Mouse (Mus musculus): ENCODE measurements around the gene Ddx43. TPM values are rescaled to one million over a fixed set of nuclear protein-coding genes. Genes with fewer than 3 reads are reported as not detected.
"Not testable (repeated sequence)": the region's sequence is repeated elsewhere in the genome, so short reads cannot be mapped to it uniquely, and the experiment has no call there.

Ddx43 gene
- 0.16 and 0.17 TPM in 2 replicates for polyA plus RNA-seq (2015; fragmentation: Nextera tagmentation; extraction: Ambion mirVana)

- WGBS, result 3% methylated on average over 85 of the region's 93 CpGs
- peak; percentile 78 for ATAC-seq (ENCODE audit: borderline replicate concordance, extremely low read depth, low FRiP score, low TSS enrichment)
- H3K27me3 ChIP-seq, result peaks cover 54% of the 10 kb centered on the region
Observed at GRCm38 (mm10) chr9:78395630-78396351, at the start of gene Ddx43. TSS of gene Ddx43 (plus strand) at chr9:78395777.

GRCm38 (mm10) chr9:78347004-78347403 is 48.6 kb upstream of the Ddx43 start:
- H3K27ac ChIP-seq, result no peak overlapping the region
- H3K4me3 ChIP-seq, result no peak overlapping the region
- ATAC-seq (ENCODE audit: borderline replicate concordance, extremely low read depth, low FRiP score, low TSS enrichment), result peak; percentile 66; the same call in 1 of the 2 replicates
- no peaks in the 10 kb centered on the region for H3K36me3 ChIP-seq
- no peak overlapping the region for H3K4me2 ChIP-seq
- no peaks in the 10 kb centered on the region for H3K9me3 ChIP-seq
- H3K9ac ChIP-seq, result no peak overlapping the region
- 48% methylated on average over 3 of the region's 3 CpGs for WGBS
- H3K4me1 ChIP-seq, result no peaks in the 10 kb centered on the region
- H3K27me3 ChIP-seq, result no peaks in the 10 kb centered on the region

More at GRCm38 (mm10) chr9:78395630-78396351, at the start of gene Ddx43:
- Histone ChIP-seq H3K36me3 (no peaks in the 10 kb centered on the region), H3K9me3 (no peaks in the 10 kb centered on the region), H3K4me3 (peak within 1 kb of the TSS; percentile 36), H3K4me1 (peaks cover 7% of the 10 kb centered on the region; the same call in 1 of the 2 replicates), H3K27ac (no peak within 1 kb of the TSS), H3K4me2 (peak within 1 kb of the TSS; percentile 61), H3K9ac (no peak within 1 kb of the TSS)

GRCm38 (mm10) chr9:78348206-78349004 is 47.2 kb upstream of the Ddx43 start:
- not testable (repeated sequence) for H3K4me3 ChIP-seq; ATAC-seq (ENCODE audit: borderline replicate concordance, extremely low read depth, low FRiP score, low TSS enrichment); H3K27ac ChIP-seq; H3K36me3 ChIP-seq; H3K9ac ChIP-seq; H3K27me3 ChIP-seq; H3K4me1 ChIP-seq; H3K4me2 ChIP-seq; H3K9me3 ChIP-seq
- WGBS, result 55% methylated on average over 6 of the region's 6 CpGs

DNA sequence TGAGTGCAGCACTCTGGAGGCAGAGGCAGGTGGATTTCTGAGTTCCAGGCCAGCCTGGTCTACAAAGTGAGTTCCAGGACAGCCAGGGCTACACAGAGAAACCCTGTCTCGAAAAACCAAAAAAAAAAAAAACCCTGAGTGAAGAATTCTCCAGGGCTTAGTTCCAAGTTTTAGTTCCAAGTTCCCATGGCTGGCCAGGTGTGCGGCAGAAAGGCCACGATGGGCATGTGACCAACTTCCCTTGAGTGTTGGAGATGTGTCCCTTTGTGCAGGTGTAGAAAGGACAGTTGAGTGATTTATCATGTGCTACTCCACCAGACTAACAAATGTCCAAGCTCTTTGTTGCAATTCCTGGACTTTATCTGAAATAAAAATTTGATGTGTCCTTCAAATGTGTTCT is 46.4 kb upstream of the Ddx43 start:
- H3K9ac ChIP-seq; H3K4me1 ChIP-seq; ATAC-seq (ENCODE audit: borderline replicate concordance, extremely low read depth, low FRiP score, low TSS enrichment); H3K36me3 ChIP-seq; H3K9me3 ChIP-seq; H3K4me3 ChIP-seq; H3K4me2 ChIP-seq; H3K27me3 ChIP-seq; H3K27ac ChIP-seq: not testable (repeated sequence)
- 68% methylated on average over 3 of the region's 3 CpGs for WGBS

- not testable (repeated sequence) for ATAC-seq (ENCODE audit: borderline replicate concordance, extremely low read depth, low FRiP score, low TSS enrichment)
Observed at GRCm38 (mm10) chr9:78350007-78350406, 45.6 kb upstream of the Ddx43 start.

DNA sequence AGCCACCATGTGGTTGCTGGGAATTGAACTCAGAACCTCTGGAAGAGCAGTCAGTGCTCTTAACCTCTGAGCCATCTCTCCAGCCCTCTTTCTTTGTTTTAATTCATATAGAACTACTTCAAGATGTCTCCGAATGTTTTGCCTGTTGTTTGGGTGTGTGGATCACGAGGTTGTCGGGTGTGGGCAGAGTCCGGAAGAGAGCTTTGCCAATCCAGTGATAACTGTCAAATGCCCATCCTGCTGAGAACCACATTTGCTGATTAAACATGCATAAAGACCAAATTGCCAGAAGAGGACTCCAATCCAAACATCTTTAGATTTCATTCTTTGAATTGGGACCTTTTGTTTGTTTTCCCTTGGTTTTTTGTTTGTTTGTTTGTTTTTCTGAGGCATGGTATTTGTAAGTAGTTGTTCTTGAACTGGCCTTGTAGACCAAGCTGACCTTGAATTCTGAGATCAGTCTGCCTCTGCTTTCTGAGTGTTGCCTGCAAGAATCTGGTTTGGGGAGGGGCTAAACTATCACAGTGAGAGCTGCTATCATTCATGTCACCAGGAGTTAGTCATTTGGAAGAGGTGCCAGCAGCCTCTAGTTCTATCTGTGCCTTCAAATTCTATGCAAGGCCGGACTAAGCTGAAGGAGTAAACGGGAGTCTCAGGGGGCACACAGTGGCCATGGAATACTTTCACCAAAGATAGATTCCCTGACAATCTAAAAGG is 43.9 kb upstream of the Ddx43 start:
- no peak for ATAC-seq (ENCODE audit: borderline replicate concordance, extremely low read depth, low FRiP score, low TSS enrichment)
- Histone ChIP-seq H3K9me3 (no peaks in the 10 kb centered on the region), H3K4me1 (no peaks in the 10 kb centered on the region), H3K27ac (no peak overlapping the region), H3K4me3 (no peak overlapping the region), H3K9ac (no peak overlapping the region), H3K36me3 (no peaks in the 10 kb centered on the region), H3K4me2 (no peak overlapping the region), H3K27me3 (no peaks in the 10 kb centered on the region)
- 68% methylated on average over 6 of the region's 6 CpGs for WGBS

More at GRCm38 (mm10) chr9:78350007-78350406, 45.6 kb upstream of the Ddx43 start:
- not testable (repeated sequence) for H3K4me1 ChIP-seq, H3K27me3 ChIP-seq, H3K9me3 ChIP-seq, H3K36me3 ChIP-seq, H3K4me3 ChIP-seq, H3K27ac ChIP-seq, H3K4me2 ChIP-seq, H3K9ac ChIP-seq

DNA sequence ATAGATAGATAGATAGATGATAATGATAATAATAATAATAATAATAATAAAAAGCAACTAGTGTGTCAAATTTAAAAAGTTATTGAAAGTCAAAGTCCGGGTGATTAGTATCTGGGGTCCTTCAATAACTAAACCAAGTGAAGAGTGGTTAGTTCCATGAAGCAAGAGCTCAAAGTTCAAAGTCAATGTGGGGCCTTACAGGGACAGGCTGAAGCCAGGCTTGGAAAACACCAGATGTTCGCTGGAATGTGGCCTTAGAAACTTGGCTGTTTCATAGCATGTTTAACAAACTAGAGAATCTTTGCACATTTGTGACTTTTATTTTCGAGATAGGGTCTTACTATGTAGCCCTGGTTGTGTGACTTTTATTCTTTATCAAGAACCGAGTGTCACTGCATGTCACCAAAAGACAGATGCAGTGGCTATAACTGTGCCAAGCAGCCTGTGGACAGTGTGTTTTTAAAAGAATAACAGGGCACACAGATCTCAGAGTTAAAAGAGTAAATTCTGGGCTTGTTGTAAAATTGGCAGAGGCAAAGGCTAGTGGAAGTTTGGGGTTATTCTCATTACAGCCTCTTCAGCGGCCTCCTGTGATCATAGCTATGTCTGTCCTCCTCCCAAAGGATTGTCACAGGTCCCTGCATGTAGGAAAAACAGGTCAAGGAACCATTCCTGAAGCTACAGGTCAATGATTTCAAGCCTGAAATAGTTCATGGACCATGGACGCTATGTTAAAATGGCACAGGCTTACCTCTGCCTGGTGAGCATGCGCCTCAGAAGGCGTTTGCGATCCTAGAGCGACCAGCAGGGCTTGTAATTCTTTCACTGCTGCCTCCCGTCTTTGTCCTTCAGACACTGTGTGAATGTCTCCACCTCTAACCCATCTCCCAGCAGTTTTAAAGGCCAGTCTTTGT is 40.7 kb upstream of the Ddx43 start:
- no peak overlapping the region for H3K4me2 ChIP-seq
- WGBS, result 72% methylated on average over 11 of the region's 11 CpGs
- no peak overlapping the region for H3K9ac ChIP-seq
- H3K4me1 ChIP-seq, result no peaks in the 10 kb centered on the region
- H3K27me3 ChIP-seq, result no peaks in the 10 kb centered on the region
- no peak overlapping the region for H3K4me3 ChIP-seq
- no peak for ATAC-seq (ENCODE audit: borderline replicate concordance, extremely low read depth, low FRiP score, low TSS enrichment)
- H3K36me3 ChIP-seq, result no peaks in the 10 kb centered on the region
- H3K9me3 ChIP-seq, result no peaks in the 10 kb centered on the region
- no peak overlapping the region for H3K27ac ChIP-seq

- WGBS, result 85% methylated on average over 8 of the region's 8 CpGs
- H3K4me1 ChIP-seq, result no peaks in the 10 kb centered on the region
- ATAC-seq (ENCODE audit: borderline replicate concordance, extremely low read depth, low FRiP score, low TSS enrichment), result no peak
- no peak within 1 kb of the TSS for H3K9ac ChIP-seq
- no peak within 1 kb of the TSS for H3K27ac ChIP-seq
- H3K36me3 ChIP-seq, result no peaks in the 10 kb centered on the region
- no peaks in the 10 kb centered on the region for H3K9me3 ChIP-seq
- no peaks in the 10 kb centered on the region for H3K27me3 ChIP-seq
- H3K4me3 ChIP-seq, result no peak within 1 kb of the TSS
- H3K4me2 ChIP-seq, result no peak within 1 kb of the TSS
Observed at GRCm38 (mm10) chr9:78355611-78356010, 40.0 kb upstream of the Ddx43 start, which contains the start of gene Gsta2. TSS of gene Gsta2 (minus strand) at chr9:78355788.

DNA sequence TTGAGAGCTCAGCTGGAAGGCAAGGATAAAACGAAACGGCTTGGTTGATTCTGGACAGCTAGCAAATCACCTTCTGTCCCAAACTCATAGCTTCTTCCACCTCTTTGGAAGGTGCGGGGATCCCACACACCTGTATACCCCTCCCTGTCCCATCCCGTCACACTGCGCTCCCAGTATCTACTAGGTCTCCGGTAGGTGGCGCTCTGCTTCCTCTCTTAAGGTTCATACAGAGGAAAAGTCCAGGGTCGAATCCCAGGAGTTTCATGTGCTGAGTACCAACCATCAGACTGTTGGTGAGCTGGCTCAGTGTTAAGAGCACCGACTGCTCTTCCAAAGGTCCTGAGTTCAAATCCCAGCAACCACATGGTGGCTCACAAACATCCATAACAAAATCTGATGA is 37.5 kb upstream of the Ddx43 start:
- Histone ChIP-seq H3K4me2 (no peak overlapping the region), H3K27me3 (no peaks in the 10 kb centered on the region), H3K27ac (no peak overlapping the region), H3K9ac (no peak overlapping the region), H3K4me3 (no peak overlapping the region), H3K36me3 (no peaks in the 10 kb centered on the region), H3K9me3 (no peaks in the 10 kb centered on the region), H3K4me1 (peaks cover 3% of the 10 kb centered on the region; the same call in 1 of the 2 replicates)
- 12% methylated on average over 9 of the region's 9 CpGs for WGBS
- no peak for ATAC-seq (ENCODE audit: borderline replicate concordance, extremely low read depth, low FRiP score, low TSS enrichment)

DNA sequence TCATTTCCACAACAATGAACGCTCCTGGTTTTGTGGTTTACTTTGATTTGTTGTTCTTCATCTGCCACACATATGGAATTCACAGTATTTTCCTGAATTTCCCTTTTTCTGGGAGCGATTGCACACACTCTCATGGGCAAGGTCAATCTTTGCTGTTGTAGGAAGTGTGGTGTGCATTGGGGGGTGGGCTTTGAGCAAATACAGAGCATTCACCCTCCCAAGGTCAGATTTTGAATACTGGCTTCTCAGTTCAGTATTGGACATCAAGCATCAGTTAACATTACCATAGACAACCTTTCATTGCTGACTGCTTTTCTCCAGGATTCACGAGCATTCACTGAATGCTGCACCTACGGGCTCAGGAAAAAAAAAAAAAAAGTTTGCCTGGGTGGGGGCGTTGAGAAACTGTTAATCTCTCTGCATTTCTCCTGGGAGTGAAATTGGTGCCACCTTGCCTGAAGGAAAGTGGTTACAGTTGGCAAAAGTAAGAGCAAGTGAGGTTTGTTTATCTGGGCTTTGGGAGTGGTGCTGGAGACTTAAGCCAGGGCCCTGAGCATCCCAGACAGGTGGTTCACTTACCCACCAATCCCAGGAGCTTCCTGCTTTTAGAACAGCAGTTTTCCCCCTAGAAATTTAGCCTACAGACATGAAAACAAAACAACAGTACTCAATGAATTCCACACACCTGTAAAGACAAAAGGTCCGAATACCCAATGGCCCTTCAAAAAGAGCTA is 35.7 kb upstream of the Ddx43 start:
- Histone ChIP-seq H3K4me2 (no peak overlapping the region), H3K9ac (no peak overlapping the region), H3K9me3 (no peaks in the 10 kb centered on the region), H3K27ac (no peak overlapping the region), H3K4me1 (peaks cover 5% of the 10 kb centered on the region; the same call in 1 of the 2 replicates), H3K4me3 (no peak overlapping the region), H3K36me3 (no peaks in the 10 kb centered on the region), H3K27me3 (no peaks in the 10 kb centered on the region)
- WGBS, result 75% methylated on average over 6 of the region's 6 CpGs
- ATAC-seq (ENCODE audit: borderline replicate concordance, extremely low read depth, low FRiP score, low TSS enrichment), result no peak
